Mouse (Mus musculus) brain, adult 2 months (tissue): Measurements from ENCODE around the gene Ciao2b.
"Not testable (repeated sequence)": the region's sequence is repeated elsewhere in the genome, so short reads cannot be mapped to it uniquely, and the experiment has no call there.

ENCODE experiments used
- DNase-seq: peaks from one replicate; pipeline ENCODE4 v3.0.0; 2011; ENCODE audit warnings: low read depth, low spot score

Ciao2b gene

DNA sequence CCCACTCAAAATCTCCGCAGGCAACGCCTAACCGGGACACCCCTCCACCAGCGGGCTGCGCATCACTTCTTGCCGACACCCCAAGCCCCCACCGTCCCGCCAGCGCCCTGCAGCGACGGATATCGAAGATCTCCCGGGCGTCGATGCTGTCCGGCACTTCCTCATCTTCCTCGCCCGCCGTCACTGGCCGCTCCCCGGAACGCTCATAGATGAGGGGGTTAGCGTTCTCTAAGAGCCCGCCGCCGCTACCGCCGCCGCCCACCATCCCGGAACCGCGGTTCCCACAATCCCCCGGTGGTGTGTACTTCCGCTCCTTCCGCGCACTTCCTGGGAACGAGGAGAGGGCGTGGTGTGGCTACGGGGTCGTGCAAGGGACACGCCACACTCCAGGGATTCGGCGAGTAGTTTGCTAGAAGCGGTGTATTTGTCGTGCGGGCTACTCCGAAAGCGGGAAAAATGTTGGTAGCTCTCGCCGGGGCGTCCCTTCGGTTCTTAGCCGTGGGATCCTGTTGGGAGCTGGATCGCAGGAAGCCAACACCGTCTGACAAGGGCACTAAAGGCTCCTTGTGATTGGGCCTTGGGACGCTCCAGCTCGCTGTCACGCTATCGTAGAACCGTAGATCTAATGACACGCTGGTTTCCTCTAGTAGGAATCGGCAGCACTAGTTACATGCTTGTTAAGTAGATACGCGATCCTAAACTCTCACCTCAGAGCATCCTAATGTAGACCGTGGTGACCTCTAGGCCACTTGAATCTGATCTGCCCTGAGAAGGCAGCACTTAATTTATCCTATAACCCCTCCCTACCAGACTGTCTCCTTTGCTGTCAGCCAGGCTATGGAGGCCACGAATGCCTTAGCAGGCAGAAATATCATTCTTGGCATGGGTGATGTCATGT is at the start of gene Ciao2b:
TSS of gene Ciao2b (minus strand) at position 540 of the 898 bp plus-strand sequence.
- peak; percentile 97 for DNase-seq

DNA sequence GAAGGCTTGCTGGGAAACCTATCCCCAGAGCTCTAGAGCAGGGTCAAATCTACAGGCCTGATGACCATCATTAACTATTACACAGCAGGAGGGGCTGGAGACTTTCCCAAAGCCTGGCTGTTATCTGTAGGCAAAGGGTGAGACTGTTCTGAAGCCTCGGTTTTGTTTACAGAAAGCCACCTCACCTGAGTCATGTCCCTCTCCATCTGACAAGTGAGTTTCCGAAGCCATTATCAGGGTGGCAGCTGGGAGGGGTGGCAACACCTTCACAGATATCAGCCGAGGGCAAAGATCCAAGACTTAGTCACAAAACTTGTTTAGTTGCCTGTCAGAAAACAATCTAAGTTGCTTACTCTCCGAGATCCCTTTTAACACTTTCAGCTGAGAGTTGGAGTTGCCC is 46.7 kb upstream of the Ciao2b start:
- no peak for DNase-seq

DNA sequence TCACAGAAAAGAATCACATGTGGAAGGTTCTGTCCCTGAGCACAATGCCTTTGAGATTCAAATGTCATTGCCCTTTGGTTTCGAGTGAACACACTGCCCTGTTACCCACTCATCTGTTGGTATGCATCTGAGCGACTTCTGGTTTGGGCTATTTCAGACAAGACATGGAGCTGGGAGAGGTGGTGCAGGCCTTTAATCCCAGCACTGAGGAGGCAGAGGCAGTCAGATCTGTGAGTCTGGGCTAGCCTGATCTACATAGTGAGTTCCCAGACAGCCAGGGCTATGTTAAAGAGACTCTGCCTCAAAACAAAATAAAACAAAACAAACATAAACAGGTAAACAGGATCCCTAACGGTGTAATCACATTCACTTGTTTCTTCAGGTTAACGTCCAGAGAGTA is 13.8 kb upstream of the Ciao2b start:
- no peak for DNase-seq

DNA sequence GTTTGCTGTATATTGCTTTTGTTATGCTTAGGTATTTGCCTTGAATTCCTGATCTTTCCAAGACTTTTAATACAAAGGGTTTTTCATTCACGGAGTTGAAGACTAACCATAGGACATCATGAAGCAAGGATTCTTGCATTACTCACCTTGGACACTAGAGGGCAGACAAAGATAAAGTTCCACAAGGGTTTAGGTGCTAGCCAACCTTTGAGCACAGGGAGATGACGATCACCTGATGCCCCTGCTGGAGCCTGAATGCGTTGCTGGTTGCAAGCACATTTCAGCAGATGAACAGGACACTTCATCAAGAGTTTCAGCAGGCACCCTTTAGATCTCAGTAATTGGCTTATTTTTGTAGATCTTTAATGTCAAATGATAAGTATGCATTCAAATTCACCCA is 13.2 kb upstream of the Ciao2b start:
- DNase-seq = peak; percentile 95

DNA sequence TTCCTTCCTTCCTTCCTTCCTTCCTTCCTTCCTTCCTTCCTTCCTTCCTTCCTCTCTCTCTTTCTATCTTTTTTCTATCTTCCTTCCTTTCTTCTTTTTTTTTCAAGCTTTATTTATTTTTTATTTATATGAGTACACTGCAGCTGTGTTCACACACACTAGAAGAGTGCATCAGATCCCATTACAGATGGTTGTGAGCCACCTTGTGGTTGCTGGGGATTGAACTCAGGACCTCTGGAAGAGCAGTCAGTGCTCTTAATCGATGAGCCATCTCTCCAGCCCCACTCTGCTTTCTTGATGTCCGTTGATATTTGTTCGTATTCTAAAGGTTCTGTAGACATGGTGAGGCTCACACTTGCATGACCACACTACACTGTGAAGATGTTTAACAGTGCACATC is 2.4 kb upstream of the Ciao2b start:
- DNase-seq = not testable (repeated sequence)

DNA sequence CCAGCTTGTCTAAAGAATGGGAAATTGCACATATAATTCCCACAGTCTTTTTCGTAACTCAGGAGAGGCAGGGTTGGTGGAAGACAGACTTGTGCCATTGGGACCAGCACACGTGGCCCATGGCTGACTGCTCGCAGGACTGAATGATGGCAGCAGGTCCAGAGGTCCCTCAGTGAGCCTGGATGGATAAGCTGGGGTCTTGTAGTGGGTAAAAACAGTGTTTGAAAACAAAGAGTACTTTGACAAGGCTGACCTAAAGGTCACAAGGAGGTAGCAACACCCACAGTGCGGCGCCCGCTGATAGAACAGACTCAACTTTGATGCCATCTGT is 524 bp upstream of the Ciao2b start:
- DNase-seq = no peak

DNA sequence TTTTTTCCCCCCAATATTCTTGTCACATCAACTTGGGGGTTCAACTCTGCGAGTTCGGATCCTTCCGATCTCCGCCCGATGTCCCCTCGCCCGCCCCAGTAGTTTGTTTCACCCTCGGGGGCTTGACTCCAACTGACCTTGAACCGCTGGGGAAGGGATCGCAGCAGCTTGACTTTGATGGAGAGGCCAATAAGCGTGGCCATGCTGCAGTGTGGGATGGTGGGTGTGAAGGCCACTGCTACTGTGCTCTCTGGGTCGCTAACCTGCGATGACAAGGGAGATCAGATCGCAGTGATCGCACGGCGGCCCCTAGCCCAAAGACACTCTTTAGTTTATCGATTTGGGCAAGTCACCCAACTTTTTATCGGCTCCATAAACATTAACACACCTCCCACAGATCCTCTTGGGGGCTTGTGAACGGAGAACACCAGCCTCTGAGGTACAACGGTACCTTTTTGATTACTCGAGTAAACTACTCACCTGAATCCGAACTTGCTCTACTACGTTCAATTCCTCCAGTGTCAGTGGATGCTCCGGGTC is 864 bp downstream of the Ciao2b start:
- DNase-seq = no peak

DNA sequence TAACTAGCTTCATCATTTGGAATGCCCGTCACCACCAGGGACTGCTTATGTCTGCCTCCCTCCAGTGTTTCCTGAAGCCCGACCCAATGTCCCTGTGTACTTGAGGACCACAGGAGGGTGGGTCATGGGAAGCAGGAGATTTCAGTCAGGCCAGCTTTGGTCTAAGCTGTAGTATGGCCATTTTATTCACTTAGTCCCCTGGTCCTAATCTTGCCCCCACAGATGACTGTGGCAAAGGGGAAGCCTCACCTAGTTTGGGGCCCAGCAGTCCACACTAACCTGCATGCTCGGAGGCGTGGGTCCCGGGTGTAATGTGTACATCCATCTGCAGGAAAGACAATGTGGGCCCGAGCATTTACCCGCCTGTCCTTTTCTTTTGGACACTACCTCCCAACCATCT is 1.5 kb downstream of the Ciao2b start:
- DNase-seq = no peak

DNA sequence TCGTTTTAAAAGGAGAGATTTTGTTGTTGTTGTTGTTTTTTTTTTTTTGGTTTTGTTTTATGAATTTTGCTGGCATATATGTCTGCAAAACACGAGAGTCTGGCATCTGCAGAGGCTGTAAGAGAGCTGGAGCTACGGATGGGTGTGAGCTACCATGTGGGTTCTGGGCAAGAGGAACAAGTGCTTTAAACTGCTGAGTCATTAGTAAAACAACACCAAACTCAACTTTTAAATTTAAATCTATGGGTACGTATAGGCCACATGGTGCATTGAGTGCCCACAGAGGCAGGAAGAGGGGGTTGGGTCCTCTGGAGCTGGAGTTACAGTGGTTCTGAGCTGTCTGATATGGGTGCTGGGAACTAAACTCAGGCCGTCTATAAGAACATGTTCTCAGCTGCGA is 3.8 kb downstream of the Ciao2b start:
- DNase-seq = no peak

DNA sequence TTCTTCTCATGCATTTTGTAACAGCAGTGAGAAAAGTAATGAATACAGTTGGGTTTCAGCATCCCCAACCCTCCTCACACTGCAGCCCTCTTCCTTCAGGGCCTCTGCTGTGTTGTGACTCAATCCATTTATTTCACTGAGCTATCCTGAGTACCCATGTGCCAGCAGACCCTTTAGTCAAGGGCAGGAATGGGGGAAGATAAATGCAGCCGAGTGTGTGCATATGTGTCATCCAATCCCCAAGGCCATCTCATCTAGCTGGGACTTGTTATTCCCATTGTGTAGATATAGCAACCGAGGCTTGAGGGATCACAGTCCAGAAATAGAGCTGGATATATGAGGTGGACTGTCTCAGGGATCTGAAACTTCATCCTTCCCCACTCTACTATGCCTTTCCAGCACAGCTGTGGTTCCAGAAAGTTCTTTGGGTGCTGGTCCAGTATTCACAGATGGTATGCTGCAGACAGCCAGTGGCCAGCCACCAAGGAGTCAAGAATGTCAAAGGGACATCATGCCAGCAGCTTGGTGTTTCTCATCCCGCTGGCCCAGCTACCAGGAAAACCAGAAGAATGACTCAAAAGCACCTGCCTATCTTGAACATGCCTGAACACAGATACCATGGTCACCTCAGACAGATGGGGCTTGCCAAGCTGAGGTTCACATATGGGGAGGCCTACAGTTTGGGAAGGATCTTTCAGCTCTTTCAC is 6.6 kb downstream of the Ciao2b start:
- DNase-seq = no peak

DNA sequence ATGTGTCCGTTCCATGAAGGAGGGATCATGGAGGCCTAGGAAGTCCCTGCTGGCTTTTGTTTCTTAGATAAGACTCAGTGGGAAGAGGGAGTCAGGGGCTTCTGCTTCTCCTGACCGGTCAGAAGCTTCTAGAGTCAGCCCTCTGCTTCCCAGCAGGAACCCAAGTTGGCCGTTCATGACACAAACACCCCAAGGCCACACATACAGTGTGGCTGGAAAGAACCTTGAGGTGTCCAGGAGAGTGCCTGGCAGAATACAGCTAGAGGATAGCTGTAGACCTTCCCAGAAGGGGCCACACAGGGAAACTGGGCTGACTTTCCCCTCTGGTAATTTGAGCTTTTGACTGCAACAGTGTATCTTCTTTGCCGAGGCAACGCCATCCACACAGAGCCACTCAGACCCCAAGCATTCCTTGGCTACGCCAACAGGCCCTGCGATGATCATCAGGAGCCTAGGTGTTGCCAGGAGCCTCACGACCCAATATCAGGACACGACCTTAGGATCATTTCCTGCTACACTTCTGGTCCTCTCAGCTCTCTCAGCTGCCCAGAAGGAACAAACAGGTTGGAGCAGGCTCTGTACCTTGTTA is 8.5 kb downstream of the Ciao2b start:
- DNase-seq = no peak

DNA sequence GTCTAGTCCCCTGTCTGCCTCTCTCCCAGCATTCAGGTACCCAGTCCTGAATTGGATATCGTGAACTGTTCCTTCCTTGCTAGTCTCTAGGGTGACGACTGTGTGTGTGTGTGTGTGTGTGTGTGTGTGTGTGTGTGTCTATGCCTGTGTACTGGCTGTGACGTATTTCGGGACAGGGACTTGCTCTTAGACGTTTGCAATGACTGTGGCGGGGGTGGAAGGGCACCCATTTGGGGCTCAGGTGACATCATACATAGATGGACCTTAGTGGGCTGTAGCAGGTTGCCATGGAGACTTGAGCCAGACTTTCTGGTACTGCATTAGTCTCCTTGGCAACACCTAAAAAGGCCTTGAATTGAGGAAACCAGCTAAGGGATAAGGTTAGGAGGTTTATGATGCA is 9.3 kb downstream of the Ciao2b start:
- peak; percentile 74 for DNase-seq

DNA sequence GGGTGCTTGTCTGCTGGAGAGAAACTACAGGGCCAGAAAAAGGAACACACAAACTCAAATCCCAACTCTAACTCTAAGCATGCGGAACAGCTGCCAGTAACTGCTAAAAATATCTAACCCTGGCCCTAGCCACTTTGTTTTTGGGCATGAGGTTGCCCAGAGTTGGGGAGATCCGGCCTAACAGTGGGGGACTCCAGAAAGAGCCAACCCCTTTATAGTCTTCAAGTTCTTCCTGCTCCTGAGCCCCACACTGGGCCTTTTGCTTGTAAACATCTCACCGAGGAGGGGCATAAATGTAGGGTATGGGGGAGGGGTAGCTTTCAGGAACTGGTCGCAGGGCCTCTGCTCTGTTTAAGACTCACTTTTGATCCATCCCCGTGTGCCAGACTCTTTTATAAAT is 9.8 kb downstream of the Ciao2b start:
- no peak for DNase-seq

DNA sequence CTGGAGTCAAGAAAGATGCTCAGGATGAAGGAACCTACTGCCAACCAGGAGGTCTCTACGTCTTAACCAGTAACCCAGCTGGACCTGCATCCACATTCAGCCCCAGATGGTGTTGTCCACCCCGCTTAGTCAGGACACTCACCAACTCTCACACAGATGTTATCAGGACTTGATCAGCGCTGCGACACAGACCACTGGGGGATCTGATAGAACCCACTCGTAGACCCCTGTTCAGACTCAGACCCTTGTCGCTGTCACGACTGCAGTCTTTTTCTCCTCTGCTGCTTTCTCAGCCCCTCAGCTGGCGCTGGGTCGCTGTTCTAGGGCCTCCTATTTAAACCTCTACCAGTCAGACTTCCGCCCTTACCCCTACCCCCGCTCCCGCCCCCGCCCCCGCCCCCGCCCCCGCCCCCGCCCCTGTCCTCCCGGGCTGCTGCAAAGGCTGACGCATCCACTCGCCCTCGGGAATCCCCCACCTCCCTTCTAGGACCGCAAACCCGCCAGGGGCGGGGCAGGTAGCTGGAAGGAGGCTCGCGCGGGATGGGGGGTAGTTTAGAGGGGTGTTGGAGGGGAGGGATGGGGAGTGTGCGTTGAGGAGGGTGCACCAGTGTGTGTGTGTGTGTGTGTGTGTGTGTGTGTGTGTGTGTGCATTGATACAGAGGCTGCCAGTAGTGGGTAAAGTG is 10.6 kb downstream of the Ciao2b start, which contains the start of gene Rrad:
TSS of gene Rrad (minus strand) at position 347 of the 683 bp plus-strand sequence.
- DNase-seq = peak; percentile 31

DNA sequence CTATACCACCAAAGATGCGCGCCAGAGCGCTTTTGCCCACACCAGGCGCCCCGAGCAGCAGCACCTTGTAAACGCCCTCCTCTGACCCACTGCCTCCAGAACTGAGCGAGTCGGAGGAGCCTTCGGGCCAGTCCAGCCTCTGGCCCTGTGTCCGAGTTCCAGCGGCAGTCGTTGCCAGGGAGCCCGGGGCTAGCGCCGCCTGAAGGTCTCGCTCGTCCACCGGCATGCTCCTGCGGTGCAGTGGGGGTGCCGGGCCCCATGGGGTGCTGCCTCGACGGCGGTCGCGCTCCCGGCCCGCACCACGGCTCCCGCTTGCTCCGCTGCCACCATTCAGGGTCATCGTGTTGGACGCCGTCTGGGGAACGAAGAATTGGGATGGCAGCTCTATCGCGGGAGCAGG is 11.2 kb downstream of the Ciao2b start:
- DNase-seq = no peak

DNA sequence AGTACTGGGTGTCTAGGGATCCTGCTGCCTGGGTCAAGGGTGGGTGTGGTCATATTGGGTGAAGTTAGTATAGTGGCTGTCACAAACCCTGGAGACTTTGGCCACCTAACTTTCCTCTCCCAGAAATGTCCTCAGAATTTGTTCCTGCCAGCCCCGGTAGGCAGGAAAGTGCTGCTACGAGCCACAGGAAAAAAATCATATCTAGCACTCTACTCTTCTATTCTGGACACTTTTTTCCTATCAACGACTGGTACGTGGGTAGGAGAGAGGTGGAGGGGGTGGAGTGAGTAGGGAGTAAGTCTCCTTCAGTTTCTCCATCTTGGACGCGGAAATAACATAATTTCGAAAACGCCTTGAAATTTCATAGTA is 11.7 kb downstream of the Ciao2b start:
- DNase-seq = no peak

DNA sequence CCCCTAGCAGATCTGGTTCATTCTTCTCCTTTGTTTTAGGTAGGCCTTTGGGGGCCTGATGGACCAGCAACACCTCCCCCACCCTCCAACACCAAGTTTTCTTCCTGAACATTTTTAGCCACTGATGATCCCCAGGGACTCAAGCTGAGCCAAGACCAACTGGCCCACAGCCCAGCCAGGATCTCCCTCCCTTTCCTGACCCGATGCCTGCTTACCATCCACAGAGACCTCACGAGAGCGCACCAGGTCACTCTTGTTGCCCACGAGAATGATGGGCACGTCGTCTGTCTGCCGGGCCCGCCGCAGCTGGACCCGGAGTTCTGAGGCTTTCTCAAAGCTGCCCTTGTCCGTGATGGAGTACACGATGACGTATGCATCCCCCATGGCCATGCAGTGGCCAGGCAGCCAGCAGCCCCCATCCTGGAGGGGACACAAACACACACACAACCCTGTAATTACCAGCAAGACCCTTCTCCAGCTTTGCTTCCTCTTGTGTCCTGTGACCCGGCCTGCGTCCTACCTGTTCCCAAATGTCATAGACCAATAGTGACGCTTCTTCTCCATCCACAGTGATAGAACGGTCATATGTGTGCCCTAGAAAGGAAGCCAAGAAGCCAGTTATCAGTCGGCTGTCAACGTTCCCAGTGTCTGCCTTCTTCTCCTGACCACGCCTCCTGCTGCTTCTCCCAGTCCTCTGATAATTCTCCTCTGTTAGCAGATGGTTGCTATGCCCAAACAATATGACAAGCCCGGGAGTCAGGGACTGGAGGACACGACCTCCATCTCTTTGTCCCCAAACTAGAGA is 12.3 kb downstream of the Ciao2b start:
- DNase-seq = no peak

DNA sequence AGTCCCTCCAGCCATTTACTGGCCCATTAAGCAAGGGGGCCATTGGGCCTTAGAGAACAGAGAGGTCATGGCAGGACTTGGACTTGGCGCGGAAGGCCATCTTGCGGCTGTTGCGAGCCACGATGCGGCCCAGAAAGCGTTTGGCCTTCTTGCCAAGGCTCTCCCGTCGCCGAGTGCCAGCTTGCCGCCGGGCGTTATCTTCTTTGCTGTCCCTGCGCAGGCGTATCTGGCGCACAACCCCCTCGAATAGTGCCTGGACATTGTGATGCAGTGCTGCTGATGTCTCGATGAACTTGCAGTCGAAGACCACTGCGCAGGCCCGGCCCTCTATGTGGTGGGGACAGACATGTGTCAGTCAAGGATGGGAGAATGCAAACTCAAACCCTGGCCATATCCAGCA is 13.4 kb downstream of the Ciao2b start:
- DNase-seq = no peak

DNA sequence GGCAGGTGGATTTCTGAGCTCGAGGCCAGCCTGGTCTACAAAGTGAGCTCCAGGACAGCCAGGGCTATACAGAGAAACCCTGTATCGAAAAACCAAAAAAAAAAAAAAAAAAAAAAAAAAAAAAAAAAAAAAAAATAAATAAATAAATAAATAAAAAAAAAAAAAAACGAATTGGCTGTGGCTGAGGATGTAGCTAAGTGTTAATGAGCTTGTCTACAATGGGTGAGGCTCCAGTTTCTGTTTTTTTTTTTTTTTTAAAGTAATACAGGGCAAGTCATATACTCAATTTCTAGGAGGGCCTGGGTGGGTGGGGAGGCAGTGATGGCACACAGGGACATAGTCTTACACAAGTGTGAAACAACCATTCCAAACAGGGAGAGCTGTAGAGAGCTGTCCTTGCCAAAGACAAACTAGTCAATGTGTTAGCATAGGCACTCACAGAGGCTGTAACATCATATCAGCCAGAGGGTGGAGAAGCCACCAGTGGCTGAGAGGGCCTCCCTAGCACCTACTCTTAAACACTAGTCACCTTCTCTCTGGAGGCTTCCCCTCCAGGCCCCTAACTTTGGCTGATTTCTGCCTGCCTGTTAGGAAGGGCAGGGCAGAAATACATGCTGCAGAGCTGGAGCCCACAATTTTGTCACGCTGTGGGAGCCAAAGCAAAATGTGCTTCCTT is 14.6 kb downstream of the Ciao2b start:
- DNase-seq = no peak

DNA sequence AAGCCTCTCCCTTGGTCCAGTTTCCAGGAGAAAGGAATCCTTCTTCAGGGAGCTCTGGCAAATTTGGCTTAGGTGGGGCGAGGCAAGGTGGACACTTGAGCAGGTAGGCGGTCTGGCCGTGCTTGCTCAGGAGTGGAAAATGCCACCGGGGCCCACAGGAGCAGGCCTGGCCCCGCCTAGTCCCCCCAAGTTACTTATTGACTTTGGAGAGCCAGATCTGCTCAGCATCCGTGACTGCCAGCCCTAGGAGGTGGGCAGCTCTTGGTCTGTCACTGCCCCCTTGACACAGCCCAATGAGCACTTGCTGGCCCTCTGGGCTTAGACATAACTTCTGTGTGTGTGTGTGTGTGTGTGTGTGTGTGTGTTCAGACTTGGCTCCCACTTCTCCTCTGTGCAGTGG is 17.6 kb downstream of the Ciao2b start, which contains the start of gene Cdh16:
TSS of gene Cdh16 (minus strand) at position 236 of the 400 bp plus-strand sequence.
- DNase-seq = no peak
